Mouse (Mus musculus) liver, embryonic 11.5 days (tissue): Measurements from ENCODE around the gene Kdm2b. TPM values are rescaled to one million over a fixed set of nuclear protein-coding genes. Genes with fewer than 3 reads are reported as not detected.
A peak's percentile ranks its signal among the peaks of the same experiment; 100 is the strongest.

ENCODE experiments used
- ATAC-seq: fragments of 200-750 bp; cut with Nextera tagmentation; replicated peaks from 2 replicates; pipeline ENCODE4 v1.8.0; 2017; ENCODE audit warnings: moderate number of reproducible peaks, mild to moderate bottlenecking, moderate TSS enrichment, moderate library complexity; ENCODE audit not compliant: low FRiP score
- DNase-seq: peaks from one replicate; pipeline ENCODE4 v3.0.0-alpha.2; 2017; ENCODE audit warnings: low spot score
- H3K27ac ChIP-seq: fragments of 300-500 bp; sonication (generic); 2 replicates; pipeline ENCODE4 v1.5.1; 2014; ENCODE audit warnings: mild to moderate bottlenecking, low read depth, low read length, control low read depth
- H3K27me3 ChIP-seq: fragments of 300-500 bp; sonication (generic); replicated peaks from 2 replicates; pipeline ENCODE4 v1.6.1; 2014; ENCODE audit warnings: low read length, mixed read lengths; ENCODE audit not compliant: control insufficient read depth, insufficient read depth
- H3K36me3 ChIP-seq: fragments of 300-500 bp; sonication (generic); 2 replicates; pipeline ENCODE4 v1.6.1; 2014; ENCODE audit warnings: mild to moderate bottlenecking, low read length, moderate library complexity, mixed read lengths; ENCODE audit not compliant: control insufficient read depth, insufficient read depth
- H3K4me1 ChIP-seq: fragments of 300-500 bp; sonication (generic); replicated peaks from 2 replicates; pipeline ENCODE4 v1.6.1; 2014; ENCODE audit warnings: low read length, mixed read lengths; ENCODE audit not compliant: control insufficient read depth, insufficient read depth
- H3K4me2 ChIP-seq: fragments of 300-500 bp; sonication (generic); 2 replicates; pipeline ENCODE4 v1.6.1; 2014; ENCODE audit warnings: mild to moderate bottlenecking, control low read depth, moderate library complexity
- H3K4me3 ChIP-seq: fragments of 300-500 bp; sonication (generic); 2 replicates; pipeline ENCODE4 v1.5.1; 2014; ENCODE audit warnings: low read depth, low read length, control low read depth
- H3K9ac ChIP-seq: fragments of 300-500 bp; sonication (generic); 2 replicates; pipeline ENCODE4 v1.6.1; 2014; ENCODE audit warnings: low read depth, low read length, control low read depth
- H3K9me3 ChIP-seq: fragments of 300-500 bp; sonication (generic); 2 replicates; pipeline ENCODE4 v1.6.1; 2016; ENCODE audit warnings: low read length, inconsistent platforms, mixed read lengths; ENCODE audit not compliant: control insufficient read depth
- WGBS: fragments of 180-500 bp; shearing (Covaris S2); extraction: QIAGEN DNeasy Blood & Tissue Kit; methylation state at CpG from one replicate; pipeline ENCODE4 v1.1.7; 2014; 5-methylcytosine and 5-hydroxymethylcytosine counted together
- polyA plus RNA-seq: library from polyadenylated mRNA; unstranded; fragments of >200 nt; fragmentation: Nextera tagmentation; extraction: Ambion mirVana; gene quantifications from 2 replicates; pipeline ENCODE4 v1.2.1, GENCODE M21; 2014

Gene Kdm2b
- polyA plus RNA-seq, 1 experiment from 2014 or later = 46.8 TPM

DNA sequence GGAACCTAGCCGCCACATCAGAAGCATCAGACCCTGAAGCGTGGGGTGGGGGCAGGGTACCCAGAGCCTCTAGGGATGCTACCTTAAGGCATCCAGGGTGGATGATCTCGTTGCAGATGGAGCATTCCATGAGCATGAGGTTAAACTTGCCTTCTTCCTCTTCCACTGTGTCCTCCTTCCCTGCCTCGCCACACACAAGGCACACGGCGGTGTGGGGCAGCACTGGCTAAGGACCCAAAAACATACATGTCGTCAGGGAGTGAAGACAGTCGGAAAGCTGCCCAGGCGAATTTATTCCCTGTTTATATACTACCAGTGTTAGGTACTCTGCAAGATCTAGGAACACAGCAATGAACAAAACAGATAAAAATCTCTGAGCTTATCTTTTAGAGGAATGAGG is 106.4 kb downstream of the Kdm2b start:
- H3K4me1 ChIP-seq = 0 out of 2 replicates have a peak, but pooled peaks cover under 1% of the 10 kb centered on the region

DNA sequence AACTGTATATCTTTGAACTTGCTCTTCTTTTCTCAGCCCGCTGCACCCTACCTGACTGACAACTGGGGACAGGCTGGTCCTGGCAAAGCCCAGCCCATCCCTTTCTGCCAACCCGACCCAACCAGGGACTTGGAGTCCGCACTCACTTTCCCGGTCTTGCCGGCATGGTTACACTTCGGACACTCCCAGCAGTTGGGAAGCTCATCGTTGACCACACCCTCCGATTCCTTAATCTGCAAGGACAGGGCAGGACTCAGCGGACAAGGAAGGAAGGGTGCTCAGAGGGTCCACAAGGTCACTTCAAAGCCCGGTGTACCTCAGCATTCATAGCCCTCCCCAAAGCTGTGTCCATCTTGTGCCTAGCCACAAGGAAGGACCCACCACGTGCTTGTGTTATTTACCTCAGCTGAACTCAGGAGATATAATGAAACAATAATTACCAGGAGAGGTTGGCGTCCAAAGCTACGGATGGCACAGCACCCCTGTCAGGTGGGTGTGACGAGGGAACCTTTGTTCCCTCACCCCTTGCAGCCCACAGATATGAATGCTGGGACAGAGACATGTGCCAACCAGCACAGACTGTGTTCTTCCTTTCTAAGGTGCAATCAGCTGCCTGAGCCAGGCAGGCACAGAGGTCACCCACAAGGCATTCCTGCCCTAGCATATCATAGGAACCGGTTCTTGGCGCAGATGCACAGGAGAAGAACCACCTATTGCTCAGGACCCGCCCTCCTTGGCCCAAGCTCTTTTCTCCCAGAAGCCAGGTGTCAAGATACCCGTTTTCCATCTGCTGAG is 107.2 kb downstream of the Kdm2b start:
- ATAC-seq = no peak
- H3K27ac ChIP-seq = no peak overlapping the region
- no peaks in the 10 kb centered on the region for H3K9me3 ChIP-seq
- no peak overlapping the region for H3K9ac ChIP-seq
- no peaks in the 10 kb centered on the region for H3K27me3 ChIP-seq
- no peak overlapping the region for H3K4me2 ChIP-seq
- peaks cover 22% of the 10 kb centered on the region for H3K36me3 ChIP-seq
- H3K4me1 ChIP-seq = no peaks in the 10 kb centered on the region
- 90% methylated on average over 18 of the region's 18 CpGs for WGBS
- no peak for DNase-seq
- H3K4me3 ChIP-seq = no peak overlapping the region

More for the DNA sequence above, 106.4 kb downstream of the Kdm2b start:
- no peaks in the 10 kb centered on the region for H3K9me3 ChIP-seq
- DNase-seq (no peak), ATAC-seq (no peak)
- H3K9ac ChIP-seq = no peak overlapping the region
- H3K27me3 ChIP-seq = no peaks in the 10 kb centered on the region
- peaks cover 20% of the 10 kb centered on the region for H3K36me3 ChIP-seq
- H3K4me3 ChIP-seq = no peak overlapping the region
- WGBS = 86% methylated on average over 9 of the region's 9 CpGs
- H3K27ac ChIP-seq = no peak overlapping the region
- H3K4me2 ChIP-seq = no peak overlapping the region

DNA sequence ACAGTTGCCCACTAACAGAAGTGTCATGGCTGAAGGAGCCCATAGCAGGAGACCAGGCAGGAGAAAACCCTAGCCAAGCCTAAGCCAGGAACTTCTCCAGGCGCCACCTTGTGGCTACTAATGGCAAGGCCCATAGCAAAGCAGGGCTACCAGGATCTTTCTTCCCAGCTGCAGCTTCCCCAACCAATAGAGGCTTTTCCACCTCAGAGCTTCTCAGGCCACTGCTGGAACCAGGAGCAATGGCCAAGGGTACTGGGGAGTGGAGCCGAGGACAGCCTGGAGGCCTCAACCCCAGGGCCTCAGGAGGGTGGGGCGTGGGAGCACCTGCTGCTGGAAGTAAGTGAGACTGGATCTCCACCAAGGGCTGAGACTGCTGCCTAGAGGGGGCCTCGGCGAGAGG is 108.3 kb downstream of the Kdm2b start:
- H3K4me1 ChIP-seq = no peaks in the 10 kb centered on the region
- H3K9ac ChIP-seq = no peak overlapping the region
- no peak overlapping the region for H3K4me3 ChIP-seq
- no peaks in the 10 kb centered on the region for H3K27me3 ChIP-seq
- H3K9me3 ChIP-seq = no peaks in the 10 kb centered on the region
- peak; percentile 63 for ATAC-seq
- H3K27ac ChIP-seq = no peak overlapping the region
- peak; percentile 51 for DNase-seq
- H3K4me2 ChIP-seq = no peak overlapping the region
- peaks cover 22% of the 10 kb centered on the region for H3K36me3 ChIP-seq
- WGBS = 64% methylated on average over 5 of the region's 5 CpGs

DNA sequence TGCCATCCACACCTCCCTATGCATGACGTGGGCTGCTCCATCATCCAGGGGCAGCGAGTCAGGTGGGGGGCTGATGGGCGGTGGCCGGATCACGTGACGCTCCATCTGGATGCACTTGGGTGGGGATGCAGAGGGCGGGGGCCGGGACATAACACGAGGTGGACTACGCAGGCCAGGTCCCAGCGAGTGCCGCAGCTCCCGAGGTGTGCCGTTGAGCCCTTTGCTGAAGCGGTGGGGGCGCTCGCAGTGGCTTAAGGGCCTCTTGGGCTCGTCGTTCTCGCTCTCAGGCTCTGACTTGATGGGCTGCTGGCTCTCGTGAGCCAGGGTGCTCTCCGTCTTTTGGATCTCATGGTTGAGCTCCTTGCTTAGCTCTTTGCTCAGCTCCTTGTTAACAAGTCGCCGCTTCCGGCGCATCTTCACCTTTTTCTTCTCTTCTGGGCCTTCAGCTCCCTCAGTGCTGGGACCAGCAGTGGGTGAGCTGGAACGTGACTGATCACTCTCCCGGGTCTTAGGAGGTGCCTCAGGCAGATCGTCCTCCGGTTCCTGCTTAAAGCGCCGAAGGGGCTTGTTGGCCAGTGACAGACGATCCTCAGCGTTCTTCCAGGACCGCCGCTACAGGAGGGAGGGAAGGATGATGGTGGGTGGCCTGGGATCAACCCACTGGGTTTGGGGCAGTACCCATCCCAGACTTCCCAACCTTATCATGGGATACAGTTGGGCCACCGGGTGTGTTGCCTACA is 109.2 kb downstream of the Kdm2b start:
- peaks cover 22% of the 10 kb centered on the region for H3K36me3 ChIP-seq
- ATAC-seq = no peak
- H3K27me3 ChIP-seq = no peaks in the 10 kb centered on the region

DNA sequence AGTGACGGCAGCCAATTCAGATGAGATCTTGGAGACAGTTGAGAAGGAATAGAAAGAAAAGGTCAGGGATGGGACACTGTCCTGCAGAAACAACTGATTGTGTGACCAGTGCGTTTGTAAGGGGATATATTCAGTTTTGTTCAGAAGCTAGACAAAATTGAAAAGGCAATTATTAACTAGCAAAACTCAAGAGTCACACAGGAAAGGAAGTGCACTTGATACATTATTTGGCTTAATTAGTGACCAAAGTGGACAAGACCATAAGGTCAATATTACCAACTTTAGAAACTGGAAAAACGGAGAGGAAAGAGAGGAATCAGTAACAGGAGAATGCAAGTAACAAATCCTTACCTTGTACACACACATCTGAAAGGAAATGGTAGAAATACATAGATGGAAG is 113.0 kb downstream of the Kdm2b start:
- 79% methylated on average over 3 of the region's 3 CpGs for WGBS
- H3K4me2 ChIP-seq = no peak overlapping the region

More for the DNA sequence above, 109.2 kb downstream of the Kdm2b start:
- Histone ChIP-seq H3K4me1 (no peaks in the 10 kb centered on the region), H3K4me2 (no peak overlapping the region), H3K9ac (no peak overlapping the region), H3K4me3 (no peak overlapping the region), H3K9me3 (no peaks in the 10 kb centered on the region), H3K27ac (no peak overlapping the region)
- WGBS = 94% methylated on average over 37 of the region's 37 CpGs
- DNase-seq = no peak

DNA sequence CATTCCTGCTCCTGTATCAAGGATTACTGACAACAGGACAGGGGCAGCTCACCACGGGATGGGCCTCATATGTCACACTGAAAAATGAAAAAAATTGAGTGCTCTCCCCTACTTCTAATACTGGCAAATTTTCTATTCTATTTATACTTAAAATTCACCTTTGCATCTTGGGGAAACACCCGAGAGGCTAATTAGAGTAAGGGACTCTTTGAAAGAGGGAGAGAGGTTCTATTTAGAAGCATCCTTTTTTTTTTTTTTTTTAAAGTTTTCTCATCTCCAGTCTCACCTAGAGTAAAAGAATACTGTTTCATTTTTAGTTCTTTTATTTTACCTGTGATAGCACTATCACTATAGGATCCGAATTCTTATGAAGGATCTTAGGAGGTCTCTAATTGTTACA is 115.3 kb downstream of the Kdm2b start:
- Histone ChIP-seq H3K36me3 (peaks cover 15% of the 10 kb centered on the region), H3K4me1 (no peaks in the 10 kb centered on the region), H3K4me2 (no peak overlapping the region), H3K27ac (no peak overlapping the region), H3K4me3 (no peak overlapping the region), H3K27me3 (no peaks in the 10 kb centered on the region), H3K9me3 (no peaks in the 10 kb centered on the region), H3K9ac (no peak overlapping the region)
- DNase-seq (no peak), ATAC-seq (no peak)
- WGBS = 80% methylated on average over 3 of the region's 3 CpGs

More for the DNA sequence above, 113.0 kb downstream of the Kdm2b start:
- Histone ChIP-seq H3K27me3 (no peaks in the 10 kb centered on the region), H3K9me3 (no peaks in the 10 kb centered on the region), H3K36me3 (peaks cover 25% of the 10 kb centered on the region), H3K9ac (no peak overlapping the region), H3K4me1 (no peaks in the 10 kb centered on the region), H3K27ac (no peak overlapping the region), H3K4me3 (no peak overlapping the region)
- DNase-seq (no peak), ATAC-seq (no peak)

DNA sequence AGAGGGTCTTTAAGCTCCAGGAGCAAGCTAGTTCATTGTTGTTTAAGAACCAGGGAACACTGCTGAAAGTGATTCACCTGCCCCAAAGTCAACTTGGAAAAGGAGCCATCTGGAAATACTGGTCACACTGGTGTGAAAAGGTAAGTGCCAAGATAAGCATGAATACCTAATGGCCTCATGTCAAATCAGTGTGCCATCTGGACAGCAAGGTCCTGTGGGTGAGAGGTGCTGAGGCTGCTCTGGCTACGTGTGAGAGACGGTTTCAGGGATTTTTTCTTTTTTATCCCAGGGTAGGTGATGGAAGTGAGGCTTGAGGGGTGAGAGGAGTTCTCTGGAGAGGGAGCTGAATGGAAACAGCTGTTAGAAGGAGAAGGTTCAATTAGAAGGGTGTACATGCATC is 116.0 kb downstream of the Kdm2b start:
- H3K4me1 ChIP-seq = no peaks in the 10 kb centered on the region
- no peaks in the 10 kb centered on the region for H3K9me3 ChIP-seq
- DNase-seq (no peak), ATAC-seq (no peak)
- H3K4me3 ChIP-seq = no peak overlapping the region
- no peak overlapping the region for H3K9ac ChIP-seq
- H3K4me2 ChIP-seq = no peak overlapping the region
- H3K27me3 ChIP-seq = no peaks in the 10 kb centered on the region
- H3K36me3 ChIP-seq = peaks cover 12% of the 10 kb centered on the region
- 89% methylated on average over 2 of the region's 2 CpGs for WGBS
- no peak overlapping the region for H3K27ac ChIP-seq

DNA sequence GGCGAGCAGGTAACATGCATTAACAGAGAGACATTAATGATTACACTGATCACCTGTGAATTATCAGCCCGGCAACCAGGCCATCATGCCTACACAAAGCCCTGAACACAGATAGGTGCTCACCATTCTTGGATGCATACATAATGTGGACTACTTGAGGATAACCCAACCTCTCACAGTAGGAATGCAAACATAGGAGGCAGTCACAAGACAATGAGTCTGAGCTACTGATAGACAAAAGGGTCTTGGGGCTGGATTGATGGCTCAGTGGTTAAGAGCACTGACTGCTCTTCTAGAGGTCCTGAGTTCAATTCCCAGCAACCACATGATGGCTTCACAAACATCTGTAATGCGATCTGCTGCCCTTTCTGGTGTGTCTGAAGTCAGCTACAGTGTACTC is 117.0 kb downstream of the Kdm2b start:
- Histone ChIP-seq H3K36me3 (peaks cover 12% of the 10 kb centered on the region), H3K4me2 (no peak overlapping the region), H3K4me3 (no peak overlapping the region), H3K4me1 (no peaks in the 10 kb centered on the region), H3K9ac (no peak overlapping the region), H3K9me3 (no peaks in the 10 kb centered on the region), H3K27ac (no peak overlapping the region), H3K27me3 (no peaks in the 10 kb centered on the region)
- WGBS = 88% methylated on average over 3 of the region's 3 CpGs
- DNase-seq = no peak
- ATAC-seq = no peak
